Mouse (Mus musculus) C2C12 (cell line): Measurements from ENCODE around the gene Gm20388.

Source experiments
- CEBPB ChIP-seq: IDR thresholded peaks from one replicate; pipeline ENCODE4 v1.6.1; 2011; ENCODE audit warnings: low read depth, mild to moderate bottlenecking, control low read depth, moderate library complexity
- CTCF ChIP-seq: IDR thresholded peaks from one replicate; pipeline ENCODE4 v1.5.1; 2011; ENCODE audit not compliant: control insufficient read depth, insufficient read depth, insufficient read length
- MAX ChIP-seq: IDR thresholded peaks from one replicate; pipeline ENCODE4 v1.6.1; 2011; ENCODE audit warnings: mild to moderate bottlenecking, control low read depth
- MYOG ChIP-seq: IDR thresholded peaks from one replicate; pipeline ENCODE4 v1.6.1; 2011; ENCODE audit not compliant: control insufficient read depth, insufficient read length; ENCODE audit errors: extremely low read depth
- USF1 ChIP-seq: IDR thresholded peaks from one replicate; pipeline ENCODE4 v1.6.1; 2011; ENCODE audit warnings: low read depth, mild to moderate bottlenecking, control low read depth, moderate library complexity

DNA sequence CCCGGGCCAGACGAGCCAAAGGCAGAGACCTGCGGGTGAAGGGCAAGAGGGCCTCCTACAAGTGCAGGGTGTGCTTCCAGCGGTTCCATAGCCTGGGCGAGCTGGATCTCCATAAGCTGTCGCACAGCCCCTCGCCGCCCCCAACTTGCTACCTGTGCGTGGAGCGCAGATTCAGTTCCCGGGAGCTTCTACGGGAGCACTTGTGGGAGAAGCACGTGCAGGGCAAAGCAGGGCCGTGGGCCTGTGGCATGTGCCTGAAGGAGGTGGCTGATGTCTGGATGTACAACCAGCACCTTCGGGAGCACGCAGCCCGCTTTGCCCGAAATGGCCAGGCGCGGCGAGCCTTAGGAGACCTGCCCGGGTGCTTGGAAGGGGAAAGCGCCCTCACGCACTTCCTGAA lies 2358.2 kb downstream of the Gm20388 start:
- TF ChIP-seq CTCF = no peak
- no peak for TF ChIP-seq CEBPB
- TF ChIP-seq MYOG = no peak
- no peak for TF ChIP-seq USF1
- TF ChIP-seq MAX = no peak
